Mouse (Mus musculus) erythroblast, adult 5-6 weeks (primary cell): ENCODE data around the gene Socs2. TPM values are rescaled to one million over a fixed set of nuclear protein-coding genes. Genes with fewer than 3 reads are reported as not detected.

Experiments used
- ATAC-seq: replicated peaks from 2 replicates; pipeline ENCODE4 v1.8.0; 2016; ENCODE audit warnings: moderate number of reproducible peaks, mild to moderate bottlenecking, moderate TSS enrichment, inconsistent platforms; ENCODE audit not compliant: poor library complexity, low FRiP score, severe bottlenecking
- total RNA-seq, 2 experiments: library from RNA; stranded (forward) in 1 of 2; stranded (reverse) in 1 of 2; fragments of 150-400 nt in 1 of 2; fragments of 200-764, 138-1000 nt in 1 of 2; gene quantifications; 2 replicates each; pipeline versions ENCODE4 v1.2.3 to v1.2.4; 2015 to 2017; ENCODE audit warnings: low replicate concordance in 2 of 2

Gene Socs2
- total RNA-seq, 2 experiments from 2014 or later, result not detected

GRCm38 (mm10) chr10:95357721-95358120 is 59.3 kb downstream of the Socs2 start:
- ATAC-seq, result no peak

GRCm38 (mm10) chr10:95356711-95357110 is 60.3 kb downstream of the Socs2 start:
- ATAC-seq, result no peak

DNA sequence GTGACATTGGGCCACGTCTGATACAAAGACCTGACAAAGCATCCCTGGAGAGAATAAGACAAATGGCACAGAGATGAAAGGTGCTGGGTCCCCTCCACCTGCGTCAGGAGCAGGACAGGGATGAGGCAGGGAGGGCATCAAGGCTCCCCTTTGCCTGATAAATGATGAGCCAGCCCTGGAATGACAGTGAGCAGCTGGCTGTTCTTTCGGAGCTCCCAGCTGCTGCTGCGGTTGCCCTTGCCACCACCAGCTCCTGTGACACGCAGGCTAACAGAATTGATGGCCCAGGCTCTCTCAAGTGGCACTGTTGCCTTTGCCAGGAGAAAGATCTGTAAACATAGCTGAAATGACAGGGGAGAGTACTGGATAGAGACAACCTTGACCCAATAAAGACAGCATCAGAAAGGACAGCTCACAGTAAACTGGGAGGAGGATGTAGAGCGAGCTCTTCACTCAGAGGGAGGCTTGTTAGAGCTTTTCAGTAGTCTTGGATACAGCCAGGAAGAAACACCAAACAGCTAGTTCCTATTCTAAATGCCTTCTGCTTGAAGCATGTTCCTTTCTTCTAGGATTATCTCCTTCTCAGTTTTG is 61.2 kb downstream of the Socs2 start:
- no peak for ATAC-seq

- no peak for ATAC-seq
These were observed 62.3 kb downstream of the Socs2 start for GRCm38 (mm10) chr10:95354673-95355072.

- no peak for ATAC-seq
These were observed 62.9 kb downstream of the Socs2 start for GRCm38 (mm10) chr10:95354047-95354446.

DNA sequence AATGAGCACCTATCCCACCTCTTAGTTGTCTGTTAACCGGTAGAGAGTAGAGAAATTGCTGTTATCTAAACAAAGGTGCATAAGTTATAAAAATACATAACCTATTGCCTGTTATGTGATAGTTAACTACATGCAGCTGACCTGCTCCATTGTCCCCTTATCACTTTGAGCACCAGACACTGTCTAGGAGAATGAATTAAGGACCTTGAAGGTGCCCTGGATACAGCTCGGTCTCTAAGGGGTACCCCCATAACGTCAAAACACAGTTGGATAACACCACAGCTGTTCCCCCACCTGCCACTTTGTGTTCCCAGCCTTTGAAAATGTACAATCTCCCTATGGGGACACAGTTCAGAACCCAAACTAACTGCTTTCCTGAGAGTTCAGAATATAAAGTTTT is 68.5 kb downstream of the Socs2 start:
- no peak for ATAC-seq

DNA sequence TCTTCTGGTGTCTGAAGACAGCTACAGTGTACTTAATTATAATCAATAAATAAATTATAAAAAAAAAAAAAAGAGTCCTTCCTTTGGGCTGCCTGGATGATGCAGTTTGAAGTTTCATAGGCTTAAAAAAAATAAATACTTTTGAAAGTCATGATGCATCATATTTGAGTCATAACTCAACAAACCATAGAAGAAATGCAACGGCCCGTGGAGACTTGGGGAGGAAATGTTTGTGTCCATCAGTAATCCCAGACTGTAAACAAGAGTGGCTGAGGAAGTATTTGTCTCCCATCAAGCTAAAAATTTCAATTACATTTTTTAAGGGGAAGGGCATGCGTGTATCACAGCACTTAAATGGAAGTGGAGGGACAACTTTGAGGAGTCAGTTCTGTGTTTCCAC is 69.2 kb downstream of the Socs2 start:
- ATAC-seq, result no peak

- ATAC-seq, result no peak
These were observed 74.0 kb downstream of the Socs2 start for GRCm38 (mm10) chr10:95342833-95343590.

GRCm38 (mm10) chr10:95340676-95341075 is 76.3 kb downstream of the Socs2 start:
- no peak for ATAC-seq

- no peak for ATAC-seq
These were observed 79.4 kb downstream of the Socs2 start for GRCm38 (mm10) chr10:95337589-95337988.

GRCm38 (mm10) chr10:95336781-95337544 is 80.0 kb downstream of the Socs2 start:
- ATAC-seq, result no peak

Other genes with a start within 250 kb of the Socs2 start
- 5.6 and 7.1 TPM in 2 replicates for gene Cradd, start 93.0 kb downstream of the Socs2 start, total RNA-seq (2015; ENCODE audit: low replicate concordance)
- gene Cradd, start 93.0 kb downstream of the Socs2 start, total RNA-seq (2017; ENCODE audit: low replicate concordance), result 0.09 and 3.8 TPM in 2 replicates
- gene Mrpl42, start 84.8 kb upstream of the Socs2 start, total RNA-seq (2015; ENCODE audit: low replicate concordance), result 29.2 and 61.9 TPM in 2 replicates
- gene Mrpl42, start 84.8 kb upstream of the Socs2 start, total RNA-seq (2017; ENCODE audit: low replicate concordance), result 18.5 and 27.3 TPM in 2 replicates
- 139 and 159 TPM in 2 replicates for gene Ube2n, start 98.0 kb upstream of the Socs2 start, total RNA-seq (2015; ENCODE audit: low replicate concordance)
- 19.4 and 23.5 TPM in 2 replicates for gene Ube2n, start 98.0 kb upstream of the Socs2 start, total RNA-seq (2017; ENCODE audit: low replicate concordance)
- gene Nudt4, start 147.0 kb upstream of the Socs2 start, total RNA-seq (2015; ENCODE audit: low replicate concordance), result 103 and 137 TPM in 2 replicates
- 135 and 144 TPM in 2 replicates for gene Nudt4, start 147.0 kb upstream of the Socs2 start, total RNA-seq (2017; ENCODE audit: low replicate concordance)